Mouse (Mus musculus) myocyte (in vitro differentiated cells): Measurements from ENCODE around the gene Sergef.

ENCODE experiments used
- E2F4 ChIP-seq: IDR thresholded peaks from one replicate; pipeline ENCODE4 v1.6.1; 2011; ENCODE audit warnings: mild to moderate bottlenecking, control low read depth, moderate library complexity; ENCODE audit not compliant: insufficient read depth
- MAX ChIP-seq: IDR thresholded peaks from one replicate; pipeline ENCODE4 v1.6.1; 2011; ENCODE audit warnings: low read depth, mild to moderate bottlenecking, control low read depth
- MYOD1 ChIP-seq, 3 experiments: IDR thresholded peaks; one replicate each; pipeline ENCODE4 v1.6.1; 2011; ENCODE audit warnings: control low read depth in 2 of 3, low read depth in 2 of 3, mild to moderate bottlenecking in 2 of 3, moderate library complexity in 1 of 3; ENCODE audit not compliant: insufficient read length in 2 of 3, control insufficient read depth in 1 of 3
- MYOG ChIP-seq, 3 experiments: IDR thresholded peaks; one replicate each; pipeline ENCODE4 v1.6.1; 2011; ENCODE audit warnings: control low read depth in 2 of 3, low read depth in 2 of 3, mild to moderate bottlenecking in 2 of 3; ENCODE audit not compliant: insufficient read length in 2 of 3, control insufficient read depth in 1 of 3, insufficient read depth in 1 of 3
- POLR2A ChIP-seq: IDR thresholded peaks from one replicate; pipeline ENCODE4 v1.6.1; 2011; ENCODE audit warnings: low read depth, mild to moderate bottlenecking, control low read depth, moderate library complexity; ENCODE audit not compliant: insufficient read length
- POLR2AphosphoS2 ChIP-seq: IDR thresholded peaks from one replicate; pipeline ENCODE4 v1.6.1; 2011; ENCODE audit warnings: low read depth, control low read depth; ENCODE audit not compliant: insufficient read length
- REST ChIP-seq: IDR thresholded peaks from one replicate; pipeline ENCODE4 v1.6.1; 2011; ENCODE audit warnings: mild to moderate bottlenecking, control low read depth, moderate library complexity; ENCODE audit not compliant: insufficient read depth, insufficient read length
- SRF ChIP-seq: IDR thresholded peaks from one replicate; pipeline ENCODE4 v1.6.1; 2011; ENCODE audit warnings: low read depth; ENCODE audit not compliant: control insufficient read depth, insufficient read length
- TCF12 ChIP-seq: IDR thresholded peaks from one replicate; pipeline ENCODE4 v1.6.1; 2011; ENCODE audit warnings: mild to moderate bottlenecking, control low read depth; ENCODE audit not compliant: poor library complexity, insufficient read depth, severe bottlenecking
- TCF3 ChIP-seq: IDR thresholded peaks from one replicate; pipeline ENCODE4 v1.6.1; 2011; ENCODE audit warnings: low read depth, control low read depth; ENCODE audit not compliant: insufficient read length
- USF1 ChIP-seq: IDR thresholded peaks from one replicate; pipeline ENCODE4 v1.6.1; 2011; ENCODE audit warnings: low read depth, mild to moderate bottlenecking, control low read depth, moderate library complexity

DNA sequence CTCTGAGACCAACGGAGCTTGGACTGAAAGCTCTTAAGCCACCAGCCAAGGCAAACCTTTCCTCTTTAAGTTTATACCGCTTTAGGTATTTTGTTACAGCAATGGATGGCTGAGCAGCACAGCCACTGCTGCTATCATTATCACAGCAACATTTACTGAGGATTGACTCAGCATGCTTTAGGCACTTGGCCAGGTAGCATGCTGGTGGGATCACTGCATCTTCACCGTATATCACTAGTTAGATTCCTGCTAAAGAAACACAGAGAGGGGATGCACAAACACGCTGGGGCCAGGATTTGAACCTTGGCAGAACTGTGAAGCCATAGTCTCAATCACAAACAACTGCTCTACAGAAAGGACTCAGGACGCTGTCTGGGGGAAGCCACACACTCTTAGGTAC, 152.8 kb downstream of the Sergef start:
- no peak for TF ChIP-seq TCF12
- no peak for TF ChIP-seq POLR2A
- no peak for TF ChIP-seq REST
- no peak for TF ChIP-seq POLR2AphosphoS2
- no peak for TF ChIP-seq MAX
- TF ChIP-seq TCF3 = no peak
- TF ChIP-seq E2F4 = no peak
- no peak for TF ChIP-seq MYOG (IDR thresholded peaks at IDR 0.05; ENCODE audit: control insufficient read depth in 1 of 3, insufficient read depth in 1 of 3, insufficient read length in 2 of 3, low read depth in 2 of 3)
- TF ChIP-seq USF1 = no peak
- no peak for TF ChIP-seq MYOD1 (IDR thresholded peaks at IDR 0.05; ENCODE audit: control insufficient read depth in 1 of 3, insufficient read length in 2 of 3, low read depth in 2 of 3)
- TF ChIP-seq SRF = no peak
